ENCODE assay signal across 16 mouse cellular contexts in the genomic region with DNA sequence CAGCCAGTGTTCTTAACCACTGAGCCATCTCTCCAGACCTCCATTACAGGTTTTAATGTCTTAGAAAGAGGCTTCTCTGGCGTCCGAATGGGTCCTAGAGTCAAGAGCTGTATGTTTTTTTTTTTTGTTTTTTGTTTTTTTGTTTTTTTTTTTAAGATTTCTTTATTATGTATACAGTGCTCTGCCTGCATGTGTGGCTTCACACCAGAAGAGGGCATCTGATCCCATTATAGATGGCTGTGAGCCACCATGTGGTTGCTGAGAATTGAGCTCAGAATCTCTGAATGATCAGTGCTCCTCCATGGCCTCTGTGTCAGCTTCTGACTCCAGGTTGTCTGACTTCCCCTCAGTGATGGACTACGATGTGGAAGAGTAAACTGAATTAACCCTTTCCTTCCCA.
"Had no signal": no experiment of that assay in that cellular context is flagged by ENCODE, and none has a peak within 500 bp of the region (broad histone marks: within the 10 kb centered on the region; RNA-seq: fewer than 3 reads in every experiment).

No protein-coding gene starts in this region.

- H3K27me3 ChIP-seq: limb, embryonic 12.5 days; limb, embryonic 15.5 days; liver, embryonic 12.5 days; midbrain, embryonic 12.5 days had no signal

- H3K27ac ChIP-seq: limb, embryonic 12.5 days; limb, embryonic 15.5 days; liver, embryonic 12.5 days; midbrain, embryonic 12.5 days had no signal

- DNase-seq: kidney, adult 2 months; kidney, postnatal 10 days; kidney, postnatal 36 days; layer of hippocampus, adult 9-11 months; left cerebral cortex, postnatal 4 days; lung, adult 2 months; lung, postnatal 14 days; lung, postnatal 4 days; thymus, adult 18-20 months; thymus, postnatal 36 days had no signal

- ATAC-seq: intestine, embryonic 16.5 days; liver, embryonic 12.5 days; midbrain, embryonic 16.5 days had no signal

- H3K9me3 ChIP-seq: limb, embryonic 15.5 days had no signal

- H3K4me2 ChIP-seq: limb, embryonic 12.5 days; limb, embryonic 15.5 days; liver, embryonic 12.5 days; midbrain, embryonic 12.5 days had no signal

- H3K9ac ChIP-seq: limb, embryonic 12.5 days; limb, embryonic 15.5 days; liver, embryonic 12.5 days; midbrain, embryonic 12.5 days had no signal

- H3K4me1 ChIP-seq: limb, embryonic 12.5 days; limb, embryonic 15.5 days; liver, embryonic 12.5 days had no signal

- H3K4me3 ChIP-seq: limb, embryonic 12.5 days; limb, embryonic 15.5 days; liver, embryonic 12.5 days; midbrain, embryonic 12.5 days had no signal

- H3K36me3 ChIP-seq: limb, embryonic 12.5 days; limb, embryonic 15.5 days; liver, embryonic 12.5 days; midbrain, embryonic 12.5 days had no signal
